Mouse (Mus musculus) limb, embryonic 11.5 days (tissue): ENCODE measurements at regions not wholly inside any gene's neighbourhood (a gene's known extent, or its start where the extent isn't known, plus 50 kb on each side); places are given as distances from the start of the nearest gene placed in this dataset.

Experiments used
- ATAC-seq: fragments of 200-750 bp; cut with Nextera tagmentation; 2 replicates; pipeline ENCODE4 v1.8.0; 2017; ENCODE audit warnings: low read depth; ENCODE audit not compliant: insufficient number of reproducible peaks, low FRiP score, low TSS enrichment
- DNase-seq: peaks from one replicate; pipeline ENCODE4 v3.0.0-alpha.2; 2015; ENCODE audit warnings: low spot score
- H3K27ac ChIP-seq: fragments of 300-500 bp; sonication (generic); replicated peaks from 2 replicates; pipeline ENCODE4 v1.5.1; 2014; ENCODE audit warnings: low read depth, mild to moderate bottlenecking, low read length
- H3K27me3 ChIP-seq: fragments of 300-500 bp; sonication (generic); 2 replicates; pipeline ENCODE4 v1.6.1; 2014; ENCODE audit warnings: mild to moderate bottlenecking, low read length, mixed read lengths; ENCODE audit not compliant: control insufficient read depth, insufficient read depth
- H3K36me3 ChIP-seq: fragments of 300-500 bp; sonication (generic); 2 replicates; pipeline ENCODE4 v1.6.1; 2014; ENCODE audit warnings: mild to moderate bottlenecking, low read length, moderate library complexity, mixed read lengths; ENCODE audit not compliant: control insufficient read depth, insufficient read depth
- H3K4me1 ChIP-seq: fragments of 300-500 bp; sonication (generic); 2 replicates; pipeline ENCODE4 v1.6.1; 2014; ENCODE audit warnings: low read length, mixed read lengths; ENCODE audit not compliant: control insufficient read depth, insufficient read depth
- H3K4me2 ChIP-seq: fragments of 300-500 bp; sonication (generic); 2 replicates; pipeline ENCODE4 v1.6.1; 2014; ENCODE audit warnings: low read depth, mild to moderate bottlenecking, moderate library complexity; ENCODE audit not compliant: severe bottlenecking
- H3K4me3 ChIP-seq: fragments of 300-500 bp; sonication (generic); 2 replicates; pipeline ENCODE4 v1.5.1; 2014; ENCODE audit warnings: low read depth, low read length
- H3K9ac ChIP-seq: fragments of 300-500 bp; sonication (generic); 2 replicates; pipeline ENCODE4 v1.6.1; 2014; ENCODE audit warnings: mild to moderate bottlenecking, low read length
- H3K9me3 ChIP-seq: fragments of 300-500 bp; sonication (generic); 2 replicates; pipeline ENCODE4 v1.6.1; 2016; ENCODE audit warnings: low read length; ENCODE audit not compliant: control insufficient read depth
- WGBS: fragments of 180-500 bp; shearing (Covaris S2); extraction: QIAGEN DNeasy Blood & Tissue Kit; methylation state at CpG from one replicate; pipeline ENCODE4 v1.1.7; 2014; 5-methylcytosine and 5-hydroxymethylcytosine counted together

DNA sequence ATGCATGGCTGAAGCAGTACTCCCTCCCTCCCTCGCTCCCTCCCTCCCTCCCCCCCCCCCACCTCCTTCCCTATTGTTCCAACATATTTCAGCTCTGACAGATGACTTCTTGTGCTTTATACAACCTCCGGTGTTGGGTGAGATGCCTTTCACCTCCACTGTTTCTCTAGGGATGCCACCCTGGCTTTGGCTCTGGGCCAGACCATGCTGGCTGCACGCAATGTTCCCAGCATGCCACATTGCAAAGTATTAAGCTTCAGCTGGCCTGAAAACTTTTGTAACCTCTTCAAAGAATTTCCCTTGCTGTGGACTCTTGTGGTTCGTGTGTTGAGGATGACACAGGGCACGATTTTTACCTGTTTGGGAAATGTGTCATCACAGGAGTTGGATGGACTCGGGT lies 107.1 kb upstream of the Cd180 start:
- Histone ChIP-seq H3K4me1 (peaks cover 3% of the 10 kb centered on the region), H3K27ac (no peak overlapping the region), H3K9me3 (no peaks in the 10 kb centered on the region), H3K9ac (no peak overlapping the region), H3K27me3 (no peaks in the 10 kb centered on the region), H3K36me3 (no peaks in the 10 kb centered on the region), H3K4me3 (no peak overlapping the region), H3K4me2 (no peak overlapping the region)
- DNase-seq: no peak
- 89% methylated on average over 5 of the region's 6 CpGs for WGBS
- ATAC-seq: no peak

DNA sequence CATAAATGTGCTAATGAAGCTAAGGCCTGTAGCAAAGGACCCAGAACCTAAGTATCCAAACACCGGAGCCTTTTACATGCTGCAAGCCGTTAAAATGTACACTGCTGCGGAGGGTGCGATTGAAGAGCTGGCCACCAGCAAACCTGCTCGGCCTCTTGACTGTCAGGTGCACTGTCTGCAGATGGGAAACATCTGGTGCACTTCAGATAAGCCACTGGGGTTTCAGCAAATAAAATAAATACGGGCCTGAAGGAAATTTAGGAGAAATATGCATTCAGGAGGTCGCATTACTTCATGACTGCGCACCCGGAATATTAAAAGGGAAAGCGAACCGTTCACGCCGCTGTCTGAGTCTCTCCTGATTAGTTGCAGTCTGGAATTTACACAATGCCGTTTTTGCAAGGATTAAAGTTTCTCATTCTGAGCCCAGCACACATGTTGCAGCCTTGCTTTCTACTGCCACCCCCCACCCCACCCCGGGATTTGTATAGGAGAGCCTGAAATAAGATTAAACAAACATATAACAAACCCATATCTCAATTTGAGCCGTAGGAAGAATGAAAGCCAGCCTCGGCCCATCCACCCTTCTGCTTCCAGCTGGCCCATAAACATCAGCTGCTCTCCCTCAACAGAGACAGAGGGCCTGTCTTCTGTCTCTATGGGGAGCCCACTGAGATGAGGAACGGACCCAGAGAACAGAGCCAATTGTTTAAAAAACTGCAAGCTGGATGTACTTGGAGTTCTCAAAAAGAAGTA lies 103.5 kb upstream of the Cd180 start:
- ATAC-seq: peak; percentile 67; the same call in 1 of the 2 replicates
- H3K27me3 ChIP-seq: no peaks in the 10 kb centered on the region
- no peak overlapping the region for H3K9ac ChIP-seq
- no peak overlapping the region for H3K4me3 ChIP-seq
- peak; percentile 27 for DNase-seq
- peaks cover 3% of the 10 kb centered on the region for H3K4me1 ChIP-seq
- H3K27ac ChIP-seq: no peak overlapping the region
- no peak overlapping the region for H3K4me2 ChIP-seq
- 40% methylated on average over 18 of the region's 18 CpGs for WGBS
- no peaks in the 10 kb centered on the region for H3K36me3 ChIP-seq
- H3K9me3 ChIP-seq: no peaks in the 10 kb centered on the region

DNA sequence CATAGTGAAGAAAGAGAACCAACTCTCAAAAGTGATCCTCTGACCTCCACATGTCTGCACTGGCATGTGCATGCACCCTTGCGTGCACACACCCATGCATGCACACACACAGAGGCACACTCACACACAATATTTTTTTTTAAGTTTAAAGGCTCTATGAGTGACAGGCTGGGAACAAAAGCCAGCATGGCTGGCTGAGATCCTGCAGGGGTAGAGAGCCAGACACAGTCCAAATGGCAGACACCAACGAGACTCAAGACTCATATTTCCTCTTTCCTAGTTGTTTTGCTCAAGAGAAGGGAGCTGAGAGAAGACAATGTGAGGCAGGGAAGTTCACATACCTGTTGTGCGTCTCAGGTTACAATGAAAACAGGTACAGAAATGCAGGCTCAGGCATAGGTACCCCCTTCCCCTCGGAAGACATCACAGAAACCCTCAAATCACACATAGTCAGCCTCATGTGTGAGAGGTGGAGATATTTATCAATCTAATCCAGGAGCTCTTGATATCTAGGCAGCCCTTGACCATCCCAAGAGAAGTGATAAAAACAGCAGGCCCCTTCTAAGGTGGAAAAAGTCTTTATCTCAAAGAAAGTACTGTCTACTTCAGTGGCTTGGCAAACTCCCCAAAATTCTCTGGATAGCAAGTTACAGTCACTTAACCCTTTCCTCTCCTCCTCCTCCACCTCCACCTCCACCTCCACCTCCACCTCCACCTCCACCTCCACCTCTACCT lies 101.4 kb upstream of the Cd180 start:
- Histone ChIP-seq H3K9me3 (no peaks in the 10 kb centered on the region), H3K9ac (no peak overlapping the region), H3K36me3 (no peaks in the 10 kb centered on the region), H3K27ac (no peak overlapping the region), H3K4me3 (no peak overlapping the region), H3K27me3 (no peaks in the 10 kb centered on the region), H3K4me2 (no peak overlapping the region), H3K4me1 (peaks cover 3% of the 10 kb centered on the region)
- 76% methylated on average over 4 of the region's 4 CpGs for WGBS
- no peak for DNase-seq
- no peak for ATAC-seq

GRCm38 (mm10) chr13:102593405-102594200 lies 99.8 kb upstream of the Cd180 start:
- Histone ChIP-seq H3K27me3 (no peaks in the 10 kb centered on the region), H3K27ac (no peak overlapping the region), H3K9me3 (no peaks in the 10 kb centered on the region), H3K9ac (no peak overlapping the region), H3K36me3 (no peaks in the 10 kb centered on the region), H3K4me3 (no peak overlapping the region), H3K4me2 (no peak overlapping the region), H3K4me1 (peaks cover 3% of the 10 kb centered on the region)
- no peak for ATAC-seq
- 91% methylated on average over 12 of the region's 12 CpGs for WGBS
- DNase-seq: no peak

DNA sequence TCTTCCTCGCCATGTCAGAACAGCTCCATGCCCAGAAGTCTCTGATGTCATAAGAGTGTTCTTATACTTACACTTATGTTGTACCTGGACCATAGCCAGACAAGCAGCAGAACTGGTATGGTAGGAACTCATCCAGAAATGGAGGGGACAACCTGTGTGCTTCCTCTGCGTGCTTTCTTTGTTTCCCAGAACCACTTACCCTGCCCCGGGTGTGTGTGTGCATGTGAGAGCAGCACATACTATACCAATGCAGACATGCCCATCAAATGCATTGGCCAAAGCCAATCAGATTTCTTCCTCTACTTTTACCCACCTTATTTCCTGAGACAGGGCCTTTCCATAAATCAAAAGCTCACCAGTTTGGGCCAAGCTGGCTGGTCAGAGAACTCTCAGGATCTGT lies 99.2 kb upstream of the Cd180 start:
- no peak for DNase-seq

GRCm38 (mm10) chr13:102595602-102596001 lies 97.8 kb upstream of the Cd180 start:
- 89% methylated on average over 5 of the region's 5 CpGs for WGBS
- Histone ChIP-seq H3K27me3 (no peaks in the 10 kb centered on the region), H3K36me3 (no peaks in the 10 kb centered on the region), H3K27ac (no peak overlapping the region), H3K9ac (no peak overlapping the region), H3K4me1 (no peaks in the 10 kb centered on the region), H3K4me2 (no peak overlapping the region), H3K4me3 (no peak overlapping the region), H3K9me3 (no peaks in the 10 kb centered on the region)
- no peak for ATAC-seq
- DNase-seq: no peak

More for the DNA sequence above, 99.2 kb upstream of the Cd180 start:
- Histone ChIP-seq H3K9ac (no peak overlapping the region), H3K9me3 (no peaks in the 10 kb centered on the region), H3K36me3 (no peaks in the 10 kb centered on the region), H3K4me1 (peaks cover 3% of the 10 kb centered on the region), H3K27me3 (no peaks in the 10 kb centered on the region), H3K4me3 (no peak overlapping the region), H3K27ac (no peak overlapping the region), H3K4me2 (no peak overlapping the region)
- ATAC-seq: no peak
- 93% methylated on average over 3 of the region's 3 CpGs for WGBS

DNA sequence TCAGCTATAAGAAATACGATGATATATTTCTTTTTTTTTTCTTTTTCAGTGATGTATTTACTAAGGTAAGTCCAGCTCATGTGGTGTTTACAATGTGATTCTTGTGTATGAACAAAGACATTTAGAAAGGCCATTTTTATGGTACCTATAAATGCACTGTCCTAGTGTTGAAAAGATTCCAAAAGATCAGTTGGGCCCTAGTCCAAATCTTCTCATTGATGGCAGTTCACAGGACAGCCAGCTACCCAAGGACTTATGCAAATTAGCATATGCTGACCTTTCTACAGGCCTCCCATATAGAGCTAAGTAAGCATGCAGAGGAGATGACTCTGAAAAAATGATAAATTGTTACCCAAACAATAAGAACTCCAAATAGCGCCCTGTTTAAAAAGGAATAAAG lies 97.3 kb upstream of the Cd180 start:
- H3K9ac ChIP-seq: no peak overlapping the region
- no peak overlapping the region for H3K27ac ChIP-seq
- DNase-seq: no peak
- no peak overlapping the region for H3K4me2 ChIP-seq
- no peak for ATAC-seq
- H3K27me3 ChIP-seq: no peaks in the 10 kb centered on the region
- no peaks in the 10 kb centered on the region for H3K9me3 ChIP-seq
- no peak overlapping the region for H3K4me3 ChIP-seq
- no peaks in the 10 kb centered on the region for H3K36me3 ChIP-seq
- WGBS: 82% methylated on average over 2 of the region's 2 CpGs
- H3K4me1 ChIP-seq: no peaks in the 10 kb centered on the region

- ATAC-seq: no peak
- WGBS: 89% methylated on average over 5 of the region's 5 CpGs
These were observed 95.2 kb upstream of the Cd180 start for GRCm38 (mm10) chr13:102598181-102598580.

More at GRCm38 (mm10) chr13:102598181-102598580, 95.2 kb upstream of the Cd180 start:
- no peak overlapping the region for H3K4me3 ChIP-seq
- no peaks in the 10 kb centered on the region for H3K9me3 ChIP-seq
- H3K36me3 ChIP-seq: no peaks in the 10 kb centered on the region
- no peaks in the 10 kb centered on the region for H3K4me1 ChIP-seq
- H3K9ac ChIP-seq: no peak overlapping the region
- H3K27me3 ChIP-seq: no peaks in the 10 kb centered on the region
- H3K4me2 ChIP-seq: no peak overlapping the region
- no peak for DNase-seq
- no peak overlapping the region for H3K27ac ChIP-seq
